Mouse (Mus musculus): ENCODE measurements around the gene Dnajc17. TPM values are rescaled to one million over a fixed set of nuclear protein-coding genes. Genes with fewer than 3 reads are reported as not detected.

The Dnajc17 gene
- total and polyA plus RNA-seq, 3 experiments: 14.7 to 15.8 TPM; not detected in 1

- TF ChIP-seq JUND (IDR thresholded peaks at IDR 0.05; ENCODE audit: low read depth, low read length) (no peak), NRF1 (IDR thresholded peaks at IDR 0.05; ENCODE audit: insufficient read depth, low read depth, low read length, poor library complexity, severe bottlenecking) (no peak), ZNF384 (IDR thresholded peaks at IDR 0.05; ENCODE audit: low read depth, low read length) (no peak), USF1 (IDR thresholded peaks at IDR 0.05; ENCODE audit: low read depth, low read length) (peak; percentile 95), MYB (IDR thresholded peaks at IDR 0.05; ENCODE audit: low read depth, low read length) (no peak), ETS1 (IDR thresholded peaks at IDR 0.05; ENCODE audit: low read depth, low read length) (peak; percentile 84), TBP (IDR thresholded peaks at IDR 0.05; ENCODE audit: low read depth, low read length) (0 out of 2 replicates have a peak, but pooled peaks have one; percentile 39), KAT2A (conservative IDR thresholded peaks at IDR 0.05; ENCODE audit: low read depth, low read length) (no peak), POLR2AphosphoS5 (IDR thresholded peaks at IDR 0.05; ENCODE audit: borderline replicate concordance, low read depth, low read length) (no peak), ZMIZ1 (IDR thresholded peaks at IDR 0.05; ENCODE audit: low read depth, low read length) (no peak), CHD1 (IDR thresholded peaks at IDR 0.05; ENCODE audit: low read depth, low read length) (no peak), POLR2A (IDR thresholded peaks at IDR 0.05; ENCODE audit: control insufficient read depth in 1 of 2, insufficient read depth in 1 of 2, low read depth in 1 of 2, low read length in 2 of 2, poor library complexity in 1 of 2) (no peak), UBTF (IDR thresholded peaks at IDR 0.05; ENCODE audit: borderline replicate concordance, insufficient read depth, low read depth, low read length) (no peak), EP300 (IDR thresholded peaks at IDR 0.05; ENCODE audit: low read depth in 1 of 2, low read length in 2 of 2) (peak; percentile 90 to 92), GABPA (IDR thresholded peaks at IDR 0.05; ENCODE audit: low read depth, low read length) (no peak), ZC3H11A (IDR thresholded peaks at IDR 0.05; ENCODE audit: low read depth, low read length) (no peak), TCF12 (IDR thresholded peaks at IDR 0.05; ENCODE audit: low read depth, low read length) (peak; percentile 93), HCFC1 (IDR thresholded peaks at IDR 0.05; ENCODE audit: low read depth, low read length) (no peak), POLR2AphosphoS2 (IDR thresholded peaks at IDR 0.05; ENCODE audit: low read length) (no peak)
Measured at GRCm38 (mm10) chr2:119163135-119163534, 45.5 kb downstream of the Dnajc17 start (continued).

- TF ChIP-seq MYC (IDR thresholded peaks at IDR 0.05; ENCODE audit: low read depth, low read length): no peak
- no peak for TF ChIP-seq TAL1 (IDR thresholded peaks at IDR 0.05; ENCODE audit: low read length)
- no peak for TF ChIP-seq RCOR1 (IDR thresholded peaks at IDR 0.05; ENCODE audit: low read depth, low read length)
- no peak for TF ChIP-seq BHLHE40 (IDR thresholded peaks at IDR 0.05; ENCODE audit: borderline replicate concordance, low read depth, low read length)
- TF ChIP-seq JUND (IDR thresholded peaks at IDR 0.05; ENCODE audit: low read depth, low read length): no peak
- no peak for TF ChIP-seq ELF1 (IDR thresholded peaks at IDR 0.05; ENCODE audit: low read depth, low read length)
- no peak for TF ChIP-seq SIN3A (IDR thresholded peaks at IDR 0.05; ENCODE audit: low read length)
- TF ChIP-seq ETS1 (IDR thresholded peaks at IDR 0.05; ENCODE audit: low read depth, low read length): no peak
- TF ChIP-seq MEF2A (IDR thresholded peaks at IDR 0.05; ENCODE audit: extremely low read depth, insufficient replicate concordance, low read depth, low read length, poor library complexity, severe bottlenecking): no peak
- TF ChIP-seq GABPA (IDR thresholded peaks at IDR 0.05; ENCODE audit: low read depth, low read length): no peak
- TF ChIP-seq POLR2AphosphoS2 (IDR thresholded peaks at IDR 0.05; ENCODE audit: low read length): no peak
- no peak for TF ChIP-seq RAD21 (IDR thresholded peaks at IDR 0.05; ENCODE audit: low read depth, low read length)
- TF ChIP-seq USF1 (IDR thresholded peaks at IDR 0.05; ENCODE audit: low read depth, low read length): no peak
- TF ChIP-seq ZKSCAN1 (IDR thresholded peaks at IDR 0.05; ENCODE audit: low read depth, low read length): no peak
- TF ChIP-seq POLR2A (IDR thresholded peaks at IDR 0.05; ENCODE audit: control insufficient read depth in 1 of 2, insufficient read depth in 1 of 2, low read depth in 1 of 2, low read length in 2 of 2, poor library complexity in 1 of 2): no peak
- no peak for TF ChIP-seq TCF12 (IDR thresholded peaks at IDR 0.05; ENCODE audit: low read depth, low read length)
- TF ChIP-seq MYB (IDR thresholded peaks at IDR 0.05; ENCODE audit: low read depth, low read length): no peak
- TF ChIP-seq SMC3 (IDR thresholded peaks at IDR 0.05; ENCODE audit: low read depth, low read length): no peak
- no peak for TF ChIP-seq MAFK (IDR thresholded peaks at IDR 0.05; ENCODE audit: borderline replicate concordance, low read depth, low read length)
- peaks cover 2% of the 10 kb centered on the region for H3K79me2 ChIP-seq (ENCODE audit: control insufficient read depth, insufficient read depth, low read length, poor library complexity)
- H3K27ac ChIP-seq (ENCODE audit: control insufficient read depth, low read depth, low read length): no peak overlapping the region
Measured at GRCm38 (mm10) chr2:119161247-119161646, 47.3 kb downstream of the Dnajc17 start.

More at GRCm38 (mm10) chr2:119161247-119161646, 47.3 kb downstream of the Dnajc17 start:
- H3K36me3 ChIP-seq (ENCODE audit: control insufficient read depth in 1 of 2, insufficient read depth in 2 of 2, low read length in 2 of 2): peaks cover 0 to 13% of the 10 kb centered on the region in 2 experiments; a peak in 2 of 4 replicates
- no peak for DNase-seq (ENCODE audit: low read depth, low spot score)
- H3K27me3 ChIP-seq (ENCODE audit: control insufficient read depth in 1 of 2, insufficient read depth in 2 of 2, low read length in 2 of 2): no peaks in the 10 kb centered on the region
- H3K4me1 ChIP-seq (ENCODE audit: control insufficient read depth in 1 of 2, insufficient read depth in 2 of 2, low read length in 2 of 2): peaks cover 4 to 13% of the 10 kb centered on the region in 2 experiments
- H3K4me3 ChIP-seq (ENCODE audit: control insufficient read depth in 1 of 2, insufficient read depth in 1 of 2, low read depth in 2 of 2, low read length in 2 of 2): no peak overlapping the region
- no peak overlapping the region for H3K9ac ChIP-seq (ENCODE audit: control insufficient read depth, low read depth, low read length, poor library complexity, severe bottlenecking)
- H3K9me3 ChIP-seq (replicated peaks; ENCODE audit: insufficient read depth, low read length): no peaks in the 10 kb centered on the region

All from MEL (cell line).